Mouse (Mus musculus): ENCODE measurements around the gene Fam167b.

GRCm38 (mm10) chr4:129561184-129561583 is 17.2 kb downstream of the Fam167b start:
- TF ChIP-seq POLR2A (IDR thresholded peaks at IDR 0.05; ENCODE audit: low read depth, low read length): no peak
- TF ChIP-seq CTCF (conservative IDR thresholded peaks at IDR 0.05; ENCODE audit: insufficient read depth, insufficient read length, low read depth, low read length): no peak

Measured in kidney, adult 2 months (tissue).